Mouse (Mus musculus) hindbrain, embryonic 15.5 days (tissue): ENCODE data around the gene Ptprn2. TPM values are rescaled to one million over a fixed set of nuclear protein-coding genes. Genes with fewer than 3 reads are reported as not detected.
A peak's percentile ranks its signal among the peaks of the same experiment; 100 is the strongest.

Experiments used
- ATAC-seq: fragments of 200-750 bp; cut with Nextera tagmentation; 2 replicates; pipeline ENCODE4 v1.8.0; 2017; ENCODE audit warnings: low read depth, moderate number of reproducible peaks, moderate TSS enrichment; ENCODE audit not compliant: low FRiP score
- H3K27ac ChIP-seq: fragments of 300-500 bp; sonication (generic); replicated peaks from 2 replicates; pipeline ENCODE4 v1.5.1; 2015; ENCODE audit warnings: mild to moderate bottlenecking, inconsistent platforms
- H3K27me3 ChIP-seq: fragments of 300-500 bp; sonication (generic); 2 replicates; pipeline ENCODE4 v1.6.1; 2015; ENCODE audit warnings: control low read depth, inconsistent platforms
- H3K36me3 ChIP-seq: fragments of 300-500 bp; sonication (generic); 2 replicates; pipeline ENCODE4 v1.6.1; 2015; ENCODE audit warnings: control low read depth, inconsistent platforms
- H3K4me1 ChIP-seq: fragments of 300-500 bp; sonication (generic); replicated peaks from 2 replicates; pipeline ENCODE4 v1.6.1; 2015; ENCODE audit warnings: control low read depth, inconsistent platforms
- H3K4me2 ChIP-seq: fragments of 300-500 bp; sonication (generic); 2 replicates; pipeline ENCODE4 v1.6.1; 2015; ENCODE audit warnings: moderate library complexity, mild to moderate bottlenecking, inconsistent platforms
- H3K4me3 ChIP-seq: fragments of 300-500 bp; sonication (generic); 2 replicates; pipeline ENCODE4 v1.5.1; 2015; ENCODE audit warnings: mild to moderate bottlenecking, inconsistent platforms
- H3K9ac ChIP-seq: fragments of 300-500 bp; sonication (generic); 2 replicates; pipeline ENCODE4 v1.6.1; 2015; ENCODE audit warnings: inconsistent platforms
- H3K9me3 ChIP-seq: fragments of 300-500 bp; sonication (generic); 2 replicates; pipeline ENCODE4 v1.6.1; 2016; ENCODE audit warnings: control low read depth, inconsistent platforms
- WGBS: fragments of 180-500 bp; shearing (Covaris S2); methylation state at CpG from one replicate; pipeline ENCODE4 v1.1.7; 2015; 5-methylcytosine and 5-hydroxymethylcytosine counted together
- polyA plus RNA-seq: library from polyadenylated mRNA; unstranded; fragments of >200 nt; fragmentation: Nextera tagmentation; extraction: Ambion mirVana; gene quantifications from 2 replicates; pipeline ENCODE4 v1.2.1, GENCODE M21; 2015

Gene Ptprn2
- polyA plus RNA-seq, 1 experiment from 2014 or later: 14.7 TPM

GRCm38 (mm10) chr12:117287456-117287855 is 801.9 kb downstream of the Ptprn2 start:
- no peaks in the 10 kb centered on the region for H3K27me3 ChIP-seq
- no peaks in the 10 kb centered on the region for H3K9me3 ChIP-seq
- H3K27ac ChIP-seq: no peak overlapping the region
- H3K4me3 ChIP-seq: no peak overlapping the region
- 0 out of 2 replicates have a peak, but pooled peaks cover 9% of the 10 kb centered on the region for H3K4me1 ChIP-seq
- H3K9ac ChIP-seq: no peak overlapping the region
- peak; percentile 7; the same call in 1 of the 2 replicates for ATAC-seq
- no peak overlapping the region for H3K4me2 ChIP-seq
- 62% methylated on average over 2 of the region's 2 CpGs for WGBS
- no peaks in the 10 kb centered on the region for H3K36me3 ChIP-seq

- Histone ChIP-seq H3K9ac (no peak overlapping the region), H3K27me3 (no peaks in the 10 kb centered on the region), H3K4me2 (no peak overlapping the region), H3K4me1 (0 out of 2 replicates have a peak, but pooled peaks cover 4% of the 10 kb centered on the region), H3K9me3 (no peaks in the 10 kb centered on the region), H3K27ac (no peak overlapping the region), H3K36me3 (no peaks in the 10 kb centered on the region), H3K4me3 (no peak overlapping the region)
- ATAC-seq: no peak
- WGBS: 49% methylated on average over 3 of the region's 3 CpGs
These were observed 806.4 kb downstream of the Ptprn2 start for GRCm38 (mm10) chr12:117291943-117292342.

GRCm38 (mm10) chr12:117296792-117297191 is 811.3 kb downstream of the Ptprn2 start:
- ATAC-seq: no peak
- Histone ChIP-seq H3K27ac (no peak overlapping the region), H3K9me3 (no peaks in the 10 kb centered on the region), H3K4me1 (no peaks in the 10 kb centered on the region), H3K4me3 (no peak overlapping the region), H3K4me2 (no peak overlapping the region), H3K9ac (no peak overlapping the region), H3K27me3 (no peaks in the 10 kb centered on the region), H3K36me3 (no peaks in the 10 kb centered on the region)
- WGBS: 50% methylated on average over 2 of the region's 2 CpGs

- no peaks in the 10 kb centered on the region for H3K9me3 ChIP-seq
- H3K4me1 ChIP-seq: no peaks in the 10 kb centered on the region
- H3K4me2 ChIP-seq: no peak overlapping the region
- WGBS: 97% methylated on average over 3 of the region's 3 CpGs
- H3K4me3 ChIP-seq: no peak overlapping the region
- no peaks in the 10 kb centered on the region for H3K27me3 ChIP-seq
- no peaks in the 10 kb centered on the region for H3K36me3 ChIP-seq
- no peak overlapping the region for H3K9ac ChIP-seq
- ATAC-seq: no peak
- no peak overlapping the region for H3K27ac ChIP-seq
These were observed 813.6 kb downstream of the Ptprn2 start for GRCm38 (mm10) chr12:117299084-117299483.

GRCm38 (mm10) chr12:117304751-117305624 is 819.5 kb downstream of the Ptprn2 start:
- peak; percentile 81 for ATAC-seq
- H3K4me2 ChIP-seq: no peak overlapping the region
- peak overlapping the region; percentile 69 for H3K27ac ChIP-seq
- WGBS: 29% methylated on average over 17 of the region's 17 CpGs
- H3K4me1 ChIP-seq: peaks cover 15% of the 10 kb centered on the region
- H3K4me3 ChIP-seq: no peak overlapping the region
- H3K36me3 ChIP-seq: no peaks in the 10 kb centered on the region
- no peak overlapping the region for H3K9ac ChIP-seq
- no peaks in the 10 kb centered on the region for H3K9me3 ChIP-seq
- H3K27me3 ChIP-seq: no peaks in the 10 kb centered on the region

- H3K9ac ChIP-seq: no peak overlapping the region
- no peak overlapping the region for H3K4me3 ChIP-seq
- ATAC-seq: peak; percentile 52; the same call in 1 of the 2 replicates
- 40% methylated on average over 5 of the region's 5 CpGs for WGBS
- H3K4me2 ChIP-seq: no peak overlapping the region
- H3K36me3 ChIP-seq: no peaks in the 10 kb centered on the region
- H3K9me3 ChIP-seq: no peaks in the 10 kb centered on the region
- peaks cover 15% of the 10 kb centered on the region for H3K4me1 ChIP-seq
- H3K27ac ChIP-seq: peak overlapping the region; percentile 69
- no peaks in the 10 kb centered on the region for H3K27me3 ChIP-seq
These were observed 820.1 kb downstream of the Ptprn2 start for GRCm38 (mm10) chr12:117305625-117306105.

- no peak for ATAC-seq
- Histone ChIP-seq H3K4me2 (no peak overlapping the region), H3K36me3 (no peaks in the 10 kb centered on the region), H3K4me1 (0 out of 2 replicates have a peak, but pooled peaks cover 3% of the 10 kb centered on the region), H3K9ac (no peak overlapping the region), H3K4me3 (no peak overlapping the region), H3K9me3 (no peaks in the 10 kb centered on the region), H3K27me3 (no peaks in the 10 kb centered on the region), H3K27ac (no peak overlapping the region)
- 91% methylated on average over 6 of the region's 6 CpGs for WGBS
These were observed 826.6 kb downstream of the Ptprn2 start for GRCm38 (mm10) chr12:117312079-117312478.

- Histone ChIP-seq H3K9me3 (no peaks in the 10 kb centered on the region), H3K36me3 (no peaks in the 10 kb centered on the region), H3K27me3 (no peaks in the 10 kb centered on the region), H3K27ac (no peak overlapping the region), H3K4me2 (no peak overlapping the region), H3K4me3 (no peak overlapping the region), H3K9ac (no peak overlapping the region), H3K4me1 (0 out of 2 replicates have a peak, but pooled peaks cover 3% of the 10 kb centered on the region)
- peak; percentile 66 for ATAC-seq
- WGBS: 28% methylated on average over 2 of the region's 2 CpGs
These were observed 829.5 kb downstream of the Ptprn2 start for GRCm38 (mm10) chr12:117314987-117315386.

GRCm38 (mm10) chr12:117315661-117316060 is 830.1 kb downstream of the Ptprn2 start:
- 84% methylated on average over 3 of the region's 3 CpGs for WGBS
- H3K4me2 ChIP-seq: no peak overlapping the region
- 0 out of 2 replicates have a peak, but pooled peaks cover 3% of the 10 kb centered on the region for H3K4me1 ChIP-seq
- no peaks in the 10 kb centered on the region for H3K27me3 ChIP-seq
- H3K36me3 ChIP-seq: no peaks in the 10 kb centered on the region
- H3K4me3 ChIP-seq: no peak overlapping the region
- no peaks in the 10 kb centered on the region for H3K9me3 ChIP-seq
- H3K27ac ChIP-seq: no peak overlapping the region
- no peak for ATAC-seq
- H3K9ac ChIP-seq: no peak overlapping the region

GRCm38 (mm10) chr12:117318229-117318628 is 832.7 kb downstream of the Ptprn2 start:
- Histone ChIP-seq H3K4me1 (peaks cover 3% of the 10 kb centered on the region; the same call in 1 of the 2 replicates), H3K9me3 (no peaks in the 10 kb centered on the region), H3K27me3 (no peaks in the 10 kb centered on the region), H3K4me2 (no peak overlapping the region), H3K27ac (no peak overlapping the region), H3K9ac (no peak overlapping the region), H3K4me3 (no peak overlapping the region), H3K36me3 (no peaks in the 10 kb centered on the region)
- 100% methylated on average over 3 of the region's 3 CpGs for WGBS
- ATAC-seq: no peak

GRCm38 (mm10) chr12:117323017-117323416 is 837.5 kb downstream of the Ptprn2 start:
- Histone ChIP-seq H3K27me3 (no peaks in the 10 kb centered on the region), H3K4me2 (no peak overlapping the region), H3K36me3 (no peaks in the 10 kb centered on the region), H3K4me3 (no peak overlapping the region), H3K27ac (no peak overlapping the region), H3K4me1 (no peaks in the 10 kb centered on the region; the same call in 1 of the 2 replicates), H3K9ac (no peak overlapping the region), H3K9me3 (no peaks in the 10 kb centered on the region)
- no peak for ATAC-seq
- 91% methylated on average over 2 of the region's 3 CpGs for WGBS
